Mouse (Mus musculus) cerebellum, postnatal 4 days (tissue): ENCODE measurements at regions not wholly inside any gene's neighbourhood (a gene's known extent, or its start where the extent isn't known, plus 50 kb on each side); places are given as distances from the start of the nearest gene placed in this dataset.
"Not testable (repeated sequence)": the region's sequence is repeated elsewhere in the genome, so short reads cannot be mapped to it uniquely, and the experiment has no call there.

Source experiments
- DNase-seq, 2 experiments: peaks; one replicate each; pipeline ENCODE4 v3.0.0; 2022; ENCODE audit warnings: low spot score in 2 of 2, mixed read lengths in 1 of 2

GRCm38 (mm10) chr12:119102106-119102505, 135.9 kb upstream of the Abcb5 start:
- not testable (repeated sequence) for DNase-seq

- no peak for DNase-seq
These were observed 133.5 kb upstream of the Abcb5 start for GRCm38 (mm10) chr12:119099736-119100135.

- DNase-seq = no peak
These were observed 131.6 kb upstream of the Abcb5 start for GRCm38 (mm10) chr12:119097814-119098213.

GRCm38 (mm10) chr12:119094314-119094713, 128.1 kb upstream of the Abcb5 start:
- no peak for DNase-seq

GRCm38 (mm10) chr12:119093402-119093801, 127.2 kb upstream of the Abcb5 start:
- peak in 1 of 2 experiments; percentile 11 for DNase-seq

- DNase-seq = no peak
These were observed 123.1 kb upstream of the Abcb5 start for GRCm38 (mm10) chr12:119089292-119089691.

- no peak for DNase-seq
These were observed 122.4 kb upstream of the Abcb5 start for GRCm38 (mm10) chr12:119088666-119089065.

GRCm38 (mm10) chr12:119084814-119085213, 118.6 kb upstream of the Abcb5 start:
- DNase-seq = no peak

GRCm38 (mm10) chr12:119082781-119083180, 116.6 kb upstream of the Abcb5 start:
- DNase-seq = no peak

- no peak for DNase-seq
These were observed 109.6 kb upstream of the Abcb5 start for GRCm38 (mm10) chr12:119075825-119076224.

- DNase-seq = no peak
These were observed 108.7 kb upstream of the Abcb5 start for GRCm38 (mm10) chr12:119074742-119075478.

GRCm38 (mm10) chr12:119074147-119074546, 107.9 kb upstream of the Abcb5 start:
- no peak for DNase-seq

GRCm38 (mm10) chr12:119070963-119071362, 104.7 kb upstream of the Abcb5 start:
- no peak for DNase-seq

GRCm38 (mm10) chr12:119070446-119070845, 104.2 kb upstream of the Abcb5 start:
- no peak for DNase-seq

- no peak for DNase-seq
These were observed 103.5 kb upstream of the Abcb5 start for GRCm38 (mm10) chr12:119069747-119070146.

- no peak for DNase-seq
These were observed 101.9 kb upstream of the Abcb5 start for GRCm38 (mm10) chr12:119068079-119068478.

GRCm38 (mm10) chr12:119062931-119063330, 96.7 kb upstream of the Abcb5 start:
- DNase-seq = no peak

- no peak for DNase-seq
These were observed 96.3 kb upstream of the Abcb5 start for GRCm38 (mm10) chr12:119062490-119062889.

GRCm38 (mm10) chr12:119054560-119054959, 88.3 kb upstream of the Abcb5 start:
- DNase-seq = no peak

- no peak for DNase-seq
These were observed 85.6 kb upstream of the Abcb5 start for GRCm38 (mm10) chr12:119051692-119052379.

GRCm38 (mm10) chr12:119038306-119038705, 72.1 kb upstream of the Abcb5 start:
- no peak for DNase-seq

- DNase-seq = no peak
These were observed 68.6 kb upstream of the Abcb5 start for GRCm38 (mm10) chr12:119034828-119035227.

- no peak for DNase-seq
These were observed 62.5 kb upstream of the Abcb5 start for GRCm38 (mm10) chr12:119028711-119029110.
